Mouse (Mus musculus): ENCODE measurements at regions not wholly inside any gene's neighbourhood (a gene's known extent, or its start where the extent isn't known, plus 50 kb on each side); places are given as distances from the start of the nearest gene placed in this dataset.

DNA sequence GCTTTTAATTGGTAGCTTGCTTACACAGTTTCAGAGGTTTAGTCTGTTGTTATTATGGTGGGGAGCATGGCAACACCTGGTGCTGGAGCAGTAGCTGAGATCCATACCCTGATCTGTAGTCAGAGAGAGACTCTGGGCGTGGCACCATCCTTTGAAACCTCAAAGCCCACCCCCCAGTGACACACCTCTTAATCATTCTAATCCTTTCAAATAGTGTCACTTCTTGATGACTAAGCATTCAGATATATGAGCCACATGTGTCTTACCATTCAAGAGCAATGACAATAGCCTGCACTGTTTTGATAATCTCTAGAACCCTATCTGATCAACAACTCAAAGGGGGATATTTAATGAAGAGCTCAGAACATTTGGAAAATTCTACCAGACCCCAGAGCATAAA is 57.6 kb upstream of the Mroh9 start:
- no peak for TF ChIP-seq CTCF (conservative IDR thresholded peaks at IDR 0.05; ENCODE audit: insufficient read depth, insufficient read length, low read depth, low read length)
- no peak for TF ChIP-seq POLR2A (IDR thresholded peaks at IDR 0.05; ENCODE audit: low read depth, low read length)

Data from kidney, adult 2 months (tissue).